Mouse (Mus musculus) CH12.LX (cell line): ENCODE data around the gene Fbxl18. TPM values are rescaled to one million over a fixed set of nuclear protein-coding genes. Genes with fewer than 3 reads are reported as not detected.
A peak's percentile ranks its signal among the peaks of the same experiment; 100 is the strongest.

Experiments
- DNase-seq: peaks from one replicate; pipeline ENCODE4 v3.0.0-alpha.2; 2013; ENCODE audit errors: extremely low read depth
- H3K27ac ChIP-seq: 2 replicates; pipeline ENCODE4 v1.5.1; 2012; ENCODE audit warnings: low read depth, mild to moderate bottlenecking, control low read depth, moderate library complexity; ENCODE audit not compliant: insufficient read depth
- H3K27me3 ChIP-seq: replicated peaks from 2 replicates; pipeline ENCODE3; 2012; ENCODE audit warnings: inconsistent platforms
- H3K36me3 ChIP-seq, 2 experiments: replicated peaks in 1 of 2; 2 replicates each; pipeline versions ENCODE3 to v1.6.1; 2012; ENCODE audit warnings: inconsistent platforms in 1 of 2, low read length in 1 of 2, mild to moderate bottlenecking in 1 of 2, mixed read lengths in 1 of 2, moderate library complexity in 1 of 2; ENCODE audit not compliant: control insufficient read depth in 1 of 2, insufficient read depth in 1 of 2
- H3K4me1 ChIP-seq, 2 experiments: 2 replicates each; pipeline ENCODE4 v1.6.1; 2012; ENCODE audit warnings: inconsistent platforms in 1 of 2, moderate library complexity in 1 of 2; ENCODE audit not compliant: insufficient read depth in 2 of 2, control insufficient read depth in 1 of 2
- H3K4me2 ChIP-seq: 2 replicates; pipeline ENCODE4 v1.6.1; 2012; ENCODE audit warnings: low read depth, mild to moderate bottlenecking, control low read depth; ENCODE audit not compliant: poor library complexity, insufficient read depth, severe bottlenecking
- H3K4me3 ChIP-seq, 3 experiments: fragments of 150-350 bp in 1 of 3; sonication (generic) in 1 of 3; replicated peaks in 1 of 3; 2 replicates each; pipeline versions ENCODE3 to v1.5.1; 2011 to 2012; ENCODE audit warnings: low read depth in 2 of 3, low read length in 2 of 3, mild to moderate bottlenecking in 2 of 3, moderate library complexity in 2 of 3, control low read depth in 1 of 3, improper control_type of control experiment in 1 of 3, inconsistent platforms in 1 of 3, mixed read lengths in 1 of 3; ENCODE audit not compliant: poor library complexity in 1 of 3
- H3K79me2 ChIP-seq: replicated peaks from 2 replicates; pipeline ENCODE4 v1.6.1; 2012; ENCODE audit warnings: mild to moderate bottlenecking, moderate library complexity; ENCODE audit not compliant: control insufficient read depth, poor library complexity, insufficient read depth, severe bottlenecking; ENCODE audit errors: extremely low read depth
- H3K9ac ChIP-seq: 2 replicates; pipeline ENCODE4 v1.6.1; 2012; ENCODE audit warnings: low read depth, mild to moderate bottlenecking, control low read depth, moderate library complexity; ENCODE audit not compliant: insufficient read depth
- H3K9me3 ChIP-seq: replicated peaks from 2 replicates; pipeline ENCODE3; 2012; ENCODE audit warnings: low read length, inconsistent platforms, mixed read lengths
- BHLHE40 ChIP-seq: IDR thresholded peaks from 2 replicates; pipeline ENCODE4 v1.6.1; 2011; ENCODE audit warnings: mild to moderate bottlenecking, low read depth, low read length, improper control_type of control experiment
- CHD1 ChIP-seq: IDR thresholded peaks from 2 replicates; pipeline ENCODE4 v1.6.1; 2012; ENCODE audit warnings: low read depth, low read length, improper control_type of control experiment, inconsistent platforms
- CHD2 ChIP-seq: IDR thresholded peaks from 2 replicates; pipeline ENCODE4 v1.6.1; 2011; ENCODE audit warnings: low read length, improper control_type of control experiment
- CTCF ChIP-seq, 2 experiments: IDR thresholded peaks in 1 of 2; conservative IDR thresholded peaks in 1 of 2; 2 replicates each; pipeline ENCODE4 v1.5.1; 2011 to 2012; ENCODE audit warnings: low read depth in 2 of 2, low read length in 2 of 2, improper control_type of control experiment in 1 of 2, inconsistent platforms in 1 of 2, mild to moderate bottlenecking in 1 of 2, moderate library complexity in 1 of 2
- ETS1 ChIP-seq: conservative IDR thresholded peaks from 2 replicates; pipeline ENCODE4 v1.6.1; 2012; ENCODE audit warnings: low read depth, mild to moderate bottlenecking, inconsistent platforms, low read length, improper control_type of control experiment, moderate library complexity
- HCFC1 ChIP-seq: IDR thresholded peaks from 2 replicates; pipeline ENCODE4 v1.6.1; 2012; ENCODE audit warnings: low read depth, mild to moderate bottlenecking, inconsistent platforms, low read length, improper control_type of control experiment
- IRF4 ChIP-seq: IDR thresholded peaks from 2 replicates; pipeline ENCODE4 v1.6.1; 2014; ENCODE audit warnings: low read depth, mild to moderate bottlenecking, inconsistent platforms, low read length, improper control_type of control experiment
- JUN ChIP-seq: IDR thresholded peaks from 2 replicates; pipeline ENCODE4 v1.6.1; 2011; ENCODE audit warnings: low read depth, mild to moderate bottlenecking, low read length, improper control_type of control experiment, moderate library complexity; ENCODE audit not compliant: insufficient read depth
- KAT2A ChIP-seq: IDR thresholded peaks from 2 replicates; pipeline ENCODE4 v1.6.1; 2012; ENCODE audit warnings: low read length, improper control_type of control experiment, inconsistent platforms; ENCODE audit not compliant: insufficient replicate concordance
- MAX ChIP-seq: IDR thresholded peaks from 2 replicates; pipeline ENCODE4 v1.6.1; 2011; ENCODE audit warnings: low read length, improper control_type of control experiment
- NELFE ChIP-seq: IDR thresholded peaks from 2 replicates; pipeline ENCODE4 v1.6.1; 2011; ENCODE audit warnings: low read depth, low read length, improper control_type of control experiment
- NRF1 ChIP-seq: IDR thresholded peaks from 2 replicates; pipeline ENCODE4 v1.6.1; 2014; ENCODE audit warnings: low read depth, mild to moderate bottlenecking, inconsistent platforms, low read length, improper control_type of control experiment, moderate library complexity
- PAX5 ChIP-seq: IDR thresholded peaks from 2 replicates; pipeline ENCODE4 v1.6.1; 2012; ENCODE audit warnings: low read length, inconsistent platforms, mixed read lengths
- POLR2A ChIP-seq: IDR thresholded peaks from 2 replicates; pipeline ENCODE4 v1.6.1; 2011; ENCODE audit warnings: low read depth, mild to moderate bottlenecking, improper control_type of control experiment, low read length
- RAD21 ChIP-seq: IDR thresholded peaks from 2 replicates; pipeline ENCODE4 v1.6.1; 2011; ENCODE audit warnings: low read depth, mild to moderate bottlenecking, low read length, improper control_type of control experiment, moderate library complexity
- RCOR1 ChIP-seq: conservative IDR thresholded peaks from 2 replicates; pipeline ENCODE4 v1.6.1; 2012; ENCODE audit warnings: low read depth, mild to moderate bottlenecking, inconsistent platforms, low read length, improper control_type of control experiment
- SIN3A ChIP-seq: IDR thresholded peaks from 2 replicates; pipeline ENCODE4 v1.6.1; 2012; ENCODE audit warnings: low read length, improper control_type of control experiment, inconsistent platforms
- SMC3 ChIP-seq: IDR thresholded peaks from 2 replicates; pipeline ENCODE4 v1.6.1; 2011; ENCODE audit warnings: low read depth, low read length, improper control_type of control experiment
- TBP ChIP-seq: conservative IDR thresholded peaks from 2 replicates; pipeline ENCODE4 v1.6.1; 2011; ENCODE audit warnings: low read depth, low read length, improper control_type of control experiment
- USF1 ChIP-seq: IDR thresholded peaks from 2 replicates; pipeline ENCODE4 v1.6.1; 2014; ENCODE audit warnings: low read depth, mild to moderate bottlenecking, inconsistent platforms, low read length, improper control_type of control experiment
- USF2 ChIP-seq: conservative IDR thresholded peaks from 2 replicates; pipeline ENCODE4 v1.6.1; 2011; ENCODE audit warnings: low read depth, low read length, improper control_type of control experiment
- ZC3H11A ChIP-seq: IDR thresholded peaks from 2 replicates; pipeline ENCODE4 v1.6.1; 2012; ENCODE audit warnings: low read depth, mild to moderate bottlenecking, inconsistent platforms, low read length, improper control_type of control experiment
- dilution Hi-C: fragments of 300-500 bp; cut with MboI; formaldehyde crosslinking; loops from 2 replicates; pipeline ENCODE4 v1.14.3; 2020; ENCODE audit warnings: low sequenced_read_pairs; ENCODE audit not compliant: extremely low pct_unique_long_range_greater_than_20kb, extremely low pct_ligation_motif_present
- in situ Hi-C: fragments of 300-500 bp; cut with MboI; formaldehyde crosslinking; loops from 3 replicates; pipeline ENCODE4 v1.14.3; 2019; ENCODE audit warnings: low sequenced_read_pairs, low pct_ligation_motif_present, low pct_unique_long_range_greater_than_20kb, mixed read lengths
- polyA plus RNA-seq: library from polyadenylated mRNA; unstranded; fragments of >175 nt; gene quantifications from 2 replicates; pipeline ENCODE4 v1.2.1, GENCODE M21; 2012; ENCODE audit warnings: low read depth; ENCODE audit not compliant: insufficient read length
- total RNA-seq, 2 experiments: library from RNA; depleted of rRNA; stranded (reverse); fragments of 300-350 nt in 1 of 2; fragments of >200 nt in 1 of 2; gene quantifications; 2 replicates each; pipeline ENCODE4 v1.2.3; 2012 to 2014

The Fbxl18 gene
- total and polyA plus RNA-seq, 3 experiments, result 3.7 to 6.4 (median 5.5) TPM

- Histone ChIP-seq H3K27ac (no peak overlapping the region), H3K4me1 (peaks cover 0 to 23% of the 10 kb centered on the region in 2 experiments; a peak in 3 of 4 replicates), H3K27me3 (no peaks in the 10 kb centered on the region), H3K4me2 (no peak overlapping the region), H3K9ac (no peak overlapping the region), H3K36me3 (peaks cover 35 to 82% of the 10 kb centered on the region in 2 experiments), H3K4me3 (no peak overlapping the region), H3K79me2 (no peaks in the 10 kb centered on the region; the same call in 1 of the 2 replicates), H3K9me3 (no peaks in the 10 kb centered on the region)
- dilution Hi-C loops (no loop called here), in situ Hi-C loops (no loop called here)
- TF ChIP-seq BHLHE40 (no peak), PAX5 (no peak), MAX (no peak), SMC3 (no peak), CTCF (conservative IDR thresholded peaks at IDR 0.05 in 1 of 2, IDR thresholded peaks at IDR 0.05 in 1 of 2; ENCODE audit: low read depth in 2 of 2, low read length in 2 of 2) (no peak), TBP (no peak)
- no peak for DNase-seq
Observed at GRCm38 (mm10) chr5:142880246-142880645, 15.0 kb downstream of the Fbxl18 start.

- in situ Hi-C loops, result loop anchor here (10.0 kb wide), 1 partner anchor 115 kb away; no protein-coding TSS in a partner anchor
- Histone ChIP-seq H3K4me2 (no peak overlapping the region), H3K4me3 (no peak overlapping the region), H3K9ac (no peak overlapping the region), H3K79me2 (no peaks in the 10 kb centered on the region), H3K9me3 (no peaks in the 10 kb centered on the region), H3K36me3 (peaks cover 33 to 82% of the 10 kb centered on the region in 2 experiments), H3K27ac (no peak overlapping the region), H3K4me1 (peaks cover 0 to 23% of the 10 kb centered on the region in 2 experiments; a peak in 3 of 4 replicates), H3K27me3 (no peaks in the 10 kb centered on the region)
- TF ChIP-seq ZC3H11A, result peak; percentile 64
- TF ChIP-seq RCOR1, result no peak
- no peak for TF ChIP-seq POLR2A
- TF ChIP-seq ETS1, result no peak
- TF ChIP-seq USF1, result no peak
- TF ChIP-seq NELFE, result peak; percentile 11; the same call in 1 of the 2 replicates
- peak; percentile 96 for TF ChIP-seq RAD21
- peak; percentile 91 for TF ChIP-seq SMC3
- no peak for TF ChIP-seq HCFC1
- TF ChIP-seq NRF1, result no peak
- no peak for TF ChIP-seq SIN3A
- TF ChIP-seq JUN, result no peak
- TF ChIP-seq USF2, result no peak
- no peak for TF ChIP-seq CHD2
- no peak for TF ChIP-seq CHD1
- TF ChIP-seq IRF4, result peak; percentile 45; the same call in 1 of the 2 replicates
- TF ChIP-seq CTCF (conservative IDR thresholded peaks at IDR 0.05 in 1 of 2, IDR thresholded peaks at IDR 0.05 in 1 of 2; ENCODE audit: low read depth in 2 of 2, low read length in 2 of 2), result peak; percentile 91 to 96
- TF ChIP-seq KAT2A, result no peak
- dilution Hi-C loops, result no loop called here
- DNase-seq, result peak; percentile 88
Observed at GRCm38 (mm10) chr5:142879318-142880175, 15.7 kb downstream of the Fbxl18 start.
